Mouse (Mus musculus): Measurements from ENCODE around the gene Ctbp1.

Ctbp1 gene

GRCm38 (mm10) chr5:33274953-33275454, at the start of gene Ctbp1:
Ctbp1 (minus strand) TSS chr5:33274994.
- DNase-seq (ENCODE audit: low spot score): peak; percentile 93

- DNase-seq (ENCODE audit: low spot score): no peak
Measured at GRCm38 (mm10) chr5:33324491-33324890, 49.7 kb upstream of the Ctbp1 start.

GRCm38 (mm10) chr5:33312192-33312591, 37.4 kb upstream of the Ctbp1 start:
- no peak for DNase-seq (ENCODE audit: low spot score)

GRCm38 (mm10) chr5:33310704-33311462, 36.1 kb upstream of the Ctbp1 start:
- DNase-seq (ENCODE audit: low spot score): no peak

- DNase-seq (ENCODE audit: low spot score): no peak
Measured at GRCm38 (mm10) chr5:33301801-33302200, 27.0 kb upstream of the Ctbp1 start.

GRCm38 (mm10) chr5:33297164-33297563, 22.4 kb upstream of the Ctbp1 start:
- DNase-seq (ENCODE audit: low spot score): no peak

- no peak for DNase-seq (ENCODE audit: low spot score)
Measured at GRCm38 (mm10) chr5:33293796-33294430, 19.1 kb upstream of the Ctbp1 start.

GRCm38 (mm10) chr5:33283951-33284350, 9.2 kb upstream of the Ctbp1 start:
- DNase-seq (ENCODE audit: low spot score): no peak

- DNase-seq (ENCODE audit: low spot score): no peak
Measured at GRCm38 (mm10) chr5:33281428-33281827, 6.6 kb upstream of the Ctbp1 start.

GRCm38 (mm10) chr5:33278950-33279349, 4.2 kb upstream of the Ctbp1 start:
- peak; percentile 50 for DNase-seq (ENCODE audit: low spot score)

GRCm38 (mm10) chr5:33277286-33277685, 2.5 kb upstream of the Ctbp1 start:
- no peak for DNase-seq (ENCODE audit: low spot score)

GRCm38 (mm10) chr5:33275754-33276153, 960 bp upstream of the Ctbp1 start:
- DNase-seq (ENCODE audit: low spot score): no peak

GRCm38 (mm10) chr5:33274085-33274952, 475 bp downstream of the Ctbp1 start:
- peak; percentile 90 for DNase-seq (ENCODE audit: low spot score)

- DNase-seq (ENCODE audit: low spot score): peak; percentile 38
Measured at GRCm38 (mm10) chr5:33273777-33274084, 1.1 kb downstream of the Ctbp1 start.

GRCm38 (mm10) chr5:33272845-33273776, 1.7 kb downstream of the Ctbp1 start:
- DNase-seq (ENCODE audit: low spot score): peak; percentile 45

- DNase-seq (ENCODE audit: low spot score): no peak
Measured at GRCm38 (mm10) chr5:33272146-33272545, 2.6 kb downstream of the Ctbp1 start.

- peak; percentile 92 for DNase-seq (ENCODE audit: low spot score)
Measured at GRCm38 (mm10) chr5:33270568-33270967, 4.2 kb downstream of the Ctbp1 start.

GRCm38 (mm10) chr5:33254416-33254815, 20.4 kb downstream of the Ctbp1 start:
- DNase-seq (ENCODE audit: low spot score): no peak

- DNase-seq (ENCODE audit: low spot score): no peak
Measured at GRCm38 (mm10) chr5:33248186-33248585, 26.6 kb downstream of the Ctbp1 start.

GRCm38 (mm10) chr5:33247387-33247786, 27.4 kb downstream of the Ctbp1 start:
- no peak for DNase-seq (ENCODE audit: low spot score)

- peak; percentile 45 for DNase-seq (ENCODE audit: low spot score)
Measured at GRCm38 (mm10) chr5:33245701-33246100, 29.1 kb downstream of the Ctbp1 start.
